In the genomic region with DNA sequence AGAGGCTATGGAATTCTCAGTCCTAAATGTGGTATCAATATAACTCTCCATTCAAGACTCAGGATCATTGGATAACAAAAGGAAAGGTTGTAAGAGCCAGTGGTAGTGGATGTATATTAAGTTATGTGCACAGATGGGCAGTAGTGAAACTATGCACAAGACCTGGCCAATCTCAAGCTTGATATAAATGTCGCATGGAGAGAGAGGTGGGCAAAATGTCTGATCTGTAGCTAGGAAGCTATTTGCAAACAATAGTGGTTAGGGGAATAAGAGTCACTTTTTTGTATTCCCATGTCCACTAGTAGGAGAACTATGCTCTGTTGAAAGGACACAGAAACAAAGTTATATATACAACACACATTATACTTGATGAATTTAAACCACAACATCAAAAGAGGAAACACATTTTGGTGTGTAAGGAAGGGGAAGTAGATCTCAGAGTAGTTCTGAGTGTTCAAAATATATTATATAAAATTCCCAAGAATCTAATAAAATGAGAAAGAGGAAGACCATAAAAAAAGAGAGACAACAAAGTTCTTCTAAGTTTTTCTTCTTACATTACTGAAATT, we compare ENCODE assay signal across 23 mouse cellular contexts.
DNase-seq lines count a peak whose midpoint lies in the region; ATAC-seq lines count a peak whose summit lies in the region.
"Had no signal": no experiment of that assay in that cellular context is flagged by ENCODE, and none has a peak within 500 bp of the region (broad histone marks: within the 10 kb centered on the region; RNA-seq: fewer than 3 reads in every experiment).

No protein-coding gene starts in this region.

- no peaks in the 10 kb centered on the region for H3K27me3 ChIP-seq in hindbrain, embryonic 16.5 days (replicated peaks; ENCODE audit: control insufficient read depth, insufficient read depth, low read length)
- no peaks in the 10 kb centered on the region for H3K27me3 ChIP-seq in hindbrain, embryonic 14.5 days (ENCODE audit: control insufficient read depth, insufficient read depth, low read length)
- H3K27me3 ChIP-seq: embryonic facial prominence, embryonic 13.5 days; embryonic facial prominence, embryonic 15.5 days; forebrain, embryonic 13.5 days; forebrain, embryonic 15.5 days; Patski had no signal

- H3K36me3 ChIP-seq in hindbrain, embryonic 16.5 days (ENCODE audit: control insufficient read depth, insufficient read depth, low read length): no peaks in the 10 kb centered on the region
- no peaks in the 10 kb centered on the region for H3K36me3 ChIP-seq in hindbrain, embryonic 14.5 days (replicated peaks; ENCODE audit: control insufficient read depth, insufficient read depth)
- H3K36me3 ChIP-seq: embryonic facial prominence, embryonic 13.5 days; embryonic facial prominence, embryonic 15.5 days; forebrain, embryonic 15.5 days had no signal

- H3K9ac ChIP-seq in hindbrain, embryonic 16.5 days (ENCODE audit: low read depth, low read length): no peak overlapping the region
- no peak overlapping the region for H3K9ac ChIP-seq in hindbrain, embryonic 14.5 days
- H3K9ac ChIP-seq: embryonic facial prominence, embryonic 13.5 days; embryonic facial prominence, embryonic 15.5 days; forebrain, embryonic 13.5 days; forebrain, embryonic 15.5 days; forebrain, postnatal 0 days had no signal

- H3K4me3 ChIP-seq in hindbrain, embryonic 16.5 days (ENCODE audit: low read length): no peak overlapping the region
- no peak overlapping the region for H3K4me3 ChIP-seq in hindbrain, embryonic 14.5 days (replicated peaks; ENCODE audit: low read length)
- H3K4me3 ChIP-seq: embryonic facial prominence, embryonic 13.5 days; embryonic facial prominence, embryonic 15.5 days; erythroblast, embryonic 14.5 days; forebrain, embryonic 13.5 days; forebrain, embryonic 15.5 days had no signal

- no peaks in the 10 kb centered on the region for H3K4me1 ChIP-seq in hindbrain, embryonic 16.5 days (ENCODE audit: control insufficient read depth, insufficient read depth, low read depth, low read length)
- no peaks in the 10 kb centered on the region for H3K4me1 ChIP-seq in hindbrain, embryonic 14.5 days (replicated peaks; ENCODE audit: control insufficient read depth, insufficient read depth, low read length)
- H3K4me1 ChIP-seq: embryonic facial prominence, embryonic 13.5 days; embryonic facial prominence, embryonic 15.5 days; forebrain, embryonic 13.5 days; forebrain, embryonic 15.5 days had no signal

- peak; percentile 26 for DNase-seq in MEL-GATA-1-ER (ENCODE audit: extremely low read depth, low read depth)
- no peak for DNase-seq in hindbrain, embryonic 14.5 days (ENCODE audit: low spot score)
- DNase-seq in heart, postnatal 10 days: no peak
- DNase-seq: adrenal gland, adult 8-10 months; adrenal gland, postnatal 14 days; adrenal gland, postnatal 36 days; cerebellum, adult 11-12 months; cerebellum, adult 2 months; cerebellum, adult 9-10 months; cerebellum, postnatal 10 days; cerebellum, postnatal 25 days; embryo, embryonic 11 days; forebrain, postnatal 0 days had no signal

- intact Hi-C loops in heart, postnatal 10 days (cut with DNase I): no loop called here

- WGBS in hindbrain, embryonic 16.5 days: 85% methylated on average over 1 of the region's 1 CpGs
- WGBS in hindbrain, embryonic 14.5 days: 100% methylated on average over 1 of the region's 1 CpGs

- ATAC-seq in common myeloid progenitor, adult 5-6 weeks (replicated peaks; ENCODE audit: low read depth, poor library complexity, severe bottlenecking): peak; percentile 83
- ATAC-seq in hematopoietic stem cell, adult 5-6 weeks (replicated peaks in 1 of 2; ENCODE audit: insufficient read depth in 1 of 2, low FRiP score in 2 of 2, low TSS enrichment in 1 of 2, low read depth in 1 of 2, poor library complexity in 2 of 2, severe bottlenecking in 2 of 2): peak; percentile 84 to 90
- no peak for ATAC-seq in hindbrain, embryonic 16.5 days
- no peak for ATAC-seq in hindbrain, embryonic 14.5 days (ENCODE audit: low FRiP score)
- ATAC-seq: activated CD4-positive, CD25-positive, alpha-beta regulatory T cell, adult 4 months; forebrain, embryonic 13.5 days; forebrain, embryonic 15.5 days; forebrain, postnatal 0 days; Patski had no signal

- no peaks in the 10 kb centered on the region for H3K9me3 ChIP-seq in hindbrain, embryonic 16.5 days (ENCODE audit: control insufficient read depth, low read length)
- no peaks in the 10 kb centered on the region for H3K9me3 ChIP-seq in hindbrain, embryonic 14.5 days (ENCODE audit: control insufficient read depth, low read length)
- H3K9me3 ChIP-seq: embryonic facial prominence, embryonic 13.5 days; embryonic facial prominence, embryonic 15.5 days; forebrain, embryonic 13.5 days; forebrain, embryonic 15.5 days had no signal

- H3K4me2 ChIP-seq in hindbrain, embryonic 16.5 days (ENCODE audit: low read length): no peak overlapping the region
- no peak overlapping the region for H3K4me2 ChIP-seq in hindbrain, embryonic 14.5 days (replicated peaks)
- H3K4me2 ChIP-seq: embryonic facial prominence, embryonic 13.5 days; embryonic facial prominence, embryonic 15.5 days; forebrain, embryonic 13.5 days; forebrain, embryonic 15.5 days had no signal

- H3K27ac ChIP-seq in hindbrain, embryonic 16.5 days (ENCODE audit: low read depth, low read length): no peak overlapping the region
- H3K27ac ChIP-seq in hindbrain, embryonic 14.5 days: no peak overlapping the region
- H3K27ac ChIP-seq: embryonic facial prominence, embryonic 13.5 days; embryonic facial prominence, embryonic 15.5 days; forebrain, embryonic 13.5 days; forebrain, embryonic 15.5 days had no signal

Comparison
In these comparisons a context has a peak if more than half of its experiments do, and no peak if none do; other contexts are left out.
1. ATAC-seq: peak in common myeloid progenitor, adult 5-6 weeks (single experiment) and hematopoietic stem cell, adult 5-6 weeks (2 of 2); none in hindbrain, embryonic 16.5 days (single experiment) and hindbrain, embryonic 14.5 days (single experiment).